Mouse (Mus musculus): Measurements from ENCODE around the gene Epn2. TPM values are rescaled to one million over a fixed set of nuclear protein-coding genes. Genes with fewer than 3 reads are reported as not detected.
A peak's percentile ranks its signal among the peaks of the same experiment; 100 is the strongest.

Gene Epn2
- total RNA-seq, 1 experiment: 33.1 TPM

DNA sequence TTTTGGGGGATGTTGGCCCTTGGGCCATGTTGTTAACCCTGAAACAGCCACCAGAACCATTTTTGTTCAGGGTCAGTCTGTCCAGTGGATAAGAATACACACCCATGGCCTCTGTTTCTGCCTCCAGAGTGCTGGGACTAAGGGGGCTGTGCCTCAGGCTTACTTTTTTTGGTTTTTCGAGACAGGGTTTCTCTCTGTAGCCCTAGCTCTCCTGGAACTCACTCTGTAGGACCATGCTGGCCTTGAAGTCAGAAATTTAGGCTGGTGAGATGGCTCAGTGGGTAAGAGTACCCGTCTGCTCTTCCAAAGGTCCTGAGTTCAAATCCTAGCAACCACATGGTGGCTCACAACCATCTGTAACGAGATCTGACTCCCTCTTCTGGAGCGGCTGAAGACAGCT is 100.7 kb downstream of the Epn2 start:
- no peak overlapping the region for H3K4me3 ChIP-seq (ENCODE audit: insufficient read depth in 1 of 2, low read depth in 1 of 2, low read length in 2 of 2, poor library complexity in 1 of 2, severe bottlenecking in 1 of 2)
- DNase-seq (ENCODE audit: low read depth, low spot score): no peak
- H3K9ac ChIP-seq (ENCODE audit: insufficient read depth, low read depth, low read length, poor library complexity, severe bottlenecking): no peak overlapping the region
- in situ Hi-C loops (cut with MboI; ENCODE audit: low sequenced_read_pairs in 2 of 2, unreplicated experiment in 2 of 2): no loop called here
- TF ChIP-seq CHD2 (IDR thresholded peaks at IDR 0.05; ENCODE audit: low read depth, low read length): no peak
- TF ChIP-seq ZNF384 (IDR thresholded peaks at IDR 0.05; ENCODE audit: low read depth, low read length): no peak
- TF ChIP-seq HCFC1 (IDR thresholded peaks at IDR 0.05; ENCODE audit: borderline replicate concordance, insufficient read depth, low read length): no peak
- no peak for TF ChIP-seq MAFK (IDR thresholded peaks at IDR 0.05; ENCODE audit: insufficient read depth, low read depth, low read length)
- no peak for TF ChIP-seq ZC3H11A (IDR thresholded peaks at IDR 0.05; ENCODE audit: borderline replicate concordance, low read depth, low read length)
- H3K4me1 ChIP-seq (ENCODE audit: control insufficient read depth in 2 of 2, insufficient read depth in 2 of 2, low read length in 2 of 2, poor library complexity in 1 of 2): peaks cover 0 to 5% of the 10 kb centered on the region in 2 experiments; a peak in 2 of 4 replicates
- H3K9me3 ChIP-seq (ENCODE audit: control insufficient read depth, insufficient read depth, low read depth, low read length): no peaks in the 10 kb centered on the region
- H3K36me3 ChIP-seq (ENCODE audit: control insufficient read depth, insufficient read depth, low read length, poor library complexity, severe bottlenecking): no peaks in the 10 kb centered on the region
- H3K27ac ChIP-seq (ENCODE audit: insufficient read depth, low read depth, low read length, poor library complexity, severe bottlenecking): no peak overlapping the region

GRCm38 (mm10) chr11:61477566-61478508 is 101.7 kb downstream of the Epn2 start:
- H3K36me3 ChIP-seq (ENCODE audit: control insufficient read depth, insufficient read depth, low read length, poor library complexity, severe bottlenecking): no peaks in the 10 kb centered on the region
- in situ Hi-C loops (cut with MboI; ENCODE audit: low sequenced_read_pairs in 2 of 2, unreplicated experiment in 2 of 2): no loop called here
- no peak for TF ChIP-seq ZC3H11A (IDR thresholded peaks at IDR 0.05; ENCODE audit: borderline replicate concordance, low read depth, low read length)
- 0 out of 2 replicates have a peak, but pooled peaks have one; percentile 27 for TF ChIP-seq ZNF384 (IDR thresholded peaks at IDR 0.05; ENCODE audit: low read depth, low read length)
- peak overlapping the region; percentile 19 to 36; a peak in 3 of 4 replicates for H3K4me3 ChIP-seq (ENCODE audit: insufficient read depth in 1 of 2, low read depth in 1 of 2, low read length in 2 of 2, poor library complexity in 1 of 2, severe bottlenecking in 1 of 2)
- no peak for DNase-seq (ENCODE audit: low read depth, low spot score)
- no peaks in the 10 kb centered on the region for H3K9me3 ChIP-seq (ENCODE audit: control insufficient read depth, insufficient read depth, low read depth, low read length)
- H3K27ac ChIP-seq (ENCODE audit: insufficient read depth, low read depth, low read length, poor library complexity, severe bottlenecking): no peak overlapping the region
- H3K4me1 ChIP-seq (ENCODE audit: control insufficient read depth in 2 of 2, insufficient read depth in 2 of 2, low read length in 2 of 2, poor library complexity in 1 of 2): peaks cover 0 to 5% of the 10 kb centered on the region in 2 experiments; a peak in 2 of 4 replicates
- H3K9ac ChIP-seq (ENCODE audit: insufficient read depth, low read depth, low read length, poor library complexity, severe bottlenecking): no peak overlapping the region

DNA sequence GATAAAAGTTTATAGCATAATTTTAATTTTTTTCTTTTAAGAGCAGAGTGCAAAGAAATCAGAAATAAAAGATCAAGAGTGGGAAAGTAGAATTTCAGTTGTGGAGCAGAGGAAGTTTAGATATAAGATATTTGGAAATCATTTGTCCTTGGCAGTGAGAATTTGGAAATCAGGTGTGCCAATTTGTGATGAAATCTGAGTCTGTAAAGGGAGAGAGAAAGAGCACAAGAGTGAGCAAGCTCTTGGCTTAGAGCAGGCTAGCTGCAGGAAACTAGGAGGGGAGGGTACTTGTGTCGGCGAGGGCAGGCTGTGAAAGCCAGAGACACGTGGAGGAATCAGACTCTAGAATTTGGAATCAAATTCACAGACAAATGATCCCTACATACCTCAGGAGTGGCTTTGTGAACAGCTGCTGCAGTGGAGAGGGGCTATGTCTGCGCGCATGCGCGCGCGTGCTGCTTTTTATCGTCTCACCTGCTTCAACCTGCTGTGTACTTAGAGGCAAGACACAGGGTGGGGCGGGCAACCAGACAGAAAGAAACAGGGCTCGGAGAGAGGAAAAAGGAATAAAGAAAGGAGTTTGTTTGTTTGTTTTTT is 102.6 kb downstream of the Epn2 start:
- Histone ChIP-seq H3K9ac (ENCODE audit: insufficient read depth, low read depth, low read length, poor library complexity, severe bottlenecking) (peak overlapping the region; percentile 37; the same call in 1 of the 2 replicates), H3K9me3 (ENCODE audit: control insufficient read depth, insufficient read depth, low read depth, low read length) (no peaks in the 10 kb centered on the region), H3K27ac (ENCODE audit: insufficient read depth, low read depth, low read length, poor library complexity, severe bottlenecking) (no peak overlapping the region), H3K4me3 (ENCODE audit: insufficient read depth in 1 of 2, low read depth in 1 of 2, low read length in 2 of 2, poor library complexity in 1 of 2, severe bottlenecking in 1 of 2) (no peak overlapping the region), H3K36me3 (ENCODE audit: control insufficient read depth, insufficient read depth, low read length, poor library complexity, severe bottlenecking) (no peaks in the 10 kb centered on the region), H3K4me1 (ENCODE audit: control insufficient read depth in 2 of 2, insufficient read depth in 2 of 2, low read length in 2 of 2, poor library complexity in 1 of 2) (peaks cover 0 to 5% of the 10 kb centered on the region in 2 experiments; a peak in 2 of 4 replicates)
- in situ Hi-C loops (cut with MboI; ENCODE audit: low sequenced_read_pairs in 2 of 2, unreplicated experiment in 2 of 2): no loop called here
- TF ChIP-seq MAFK (IDR thresholded peaks at IDR 0.05; ENCODE audit: insufficient read depth, low read depth, low read length) (no peak), HCFC1 (IDR thresholded peaks at IDR 0.05; ENCODE audit: borderline replicate concordance, insufficient read depth, low read length) (no peak), CHD2 (IDR thresholded peaks at IDR 0.05; ENCODE audit: low read depth, low read length) (no peak), ZNF384 (IDR thresholded peaks at IDR 0.05; ENCODE audit: low read depth, low read length) (no peak), ZC3H11A (IDR thresholded peaks at IDR 0.05; ENCODE audit: borderline replicate concordance, low read depth, low read length) (no peak)
- DNase-seq (ENCODE audit: low read depth, low spot score): no peak

DNA sequence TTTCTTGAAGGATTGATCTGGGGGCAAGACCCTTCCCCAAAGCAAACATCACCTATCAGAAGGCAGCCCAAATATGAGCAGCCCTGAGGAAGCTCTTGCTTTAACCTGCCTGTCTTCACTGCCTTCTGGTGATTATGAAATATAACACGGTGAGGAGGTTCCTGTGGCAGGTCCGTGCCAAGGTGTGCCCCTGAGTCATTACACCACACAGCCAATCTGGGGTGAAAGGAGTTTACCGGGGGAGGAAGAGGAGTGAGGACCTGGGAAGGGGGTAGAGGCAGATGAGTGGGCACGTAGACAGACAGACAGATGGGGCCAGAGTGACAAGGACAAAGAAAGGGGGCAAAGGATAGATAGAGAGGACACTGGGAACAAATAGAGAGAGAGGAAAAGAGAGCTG is 105.9 kb downstream of the Epn2 start:
- Histone ChIP-seq H3K9me3 (ENCODE audit: control insufficient read depth, insufficient read depth, low read depth, low read length) (no peaks in the 10 kb centered on the region), H3K27ac (ENCODE audit: insufficient read depth, low read depth, low read length, poor library complexity, severe bottlenecking) (no peak overlapping the region), H3K4me3 (ENCODE audit: insufficient read depth in 1 of 2, low read depth in 1 of 2, low read length in 2 of 2, poor library complexity in 1 of 2, severe bottlenecking in 1 of 2) (no peak overlapping the region), H3K9ac (ENCODE audit: insufficient read depth, low read depth, low read length, poor library complexity, severe bottlenecking) (no peak overlapping the region), H3K36me3 (ENCODE audit: control insufficient read depth, insufficient read depth, low read length, poor library complexity, severe bottlenecking) (no peaks in the 10 kb centered on the region), H3K4me1 (ENCODE audit: control insufficient read depth in 2 of 2, insufficient read depth in 2 of 2, low read length in 2 of 2, poor library complexity in 1 of 2) (peaks cover 0 to 5% of the 10 kb centered on the region in 2 experiments; a peak in 2 of 4 replicates)
- TF ChIP-seq CHD2 (IDR thresholded peaks at IDR 0.05; ENCODE audit: low read depth, low read length): no peak
- no peak for TF ChIP-seq ZC3H11A (IDR thresholded peaks at IDR 0.05; ENCODE audit: borderline replicate concordance, low read depth, low read length)
- TF ChIP-seq ZNF384 (IDR thresholded peaks at IDR 0.05; ENCODE audit: low read depth, low read length): no peak
- TF ChIP-seq MAFK (IDR thresholded peaks at IDR 0.05; ENCODE audit: insufficient read depth, low read depth, low read length): no peak
- no peak for TF ChIP-seq HCFC1 (IDR thresholded peaks at IDR 0.05; ENCODE audit: borderline replicate concordance, insufficient read depth, low read length)
- in situ Hi-C loops (cut with MboI; ENCODE audit: low sequenced_read_pairs in 2 of 2, unreplicated experiment in 2 of 2): no loop called here
- DNase-seq (ENCODE audit: low read depth, low spot score): no peak

Measured in ES-E14 (cell line).